Mouse (Mus musculus): ENCODE results near the gene Plcd1.

- TF ChIP-seq CTCF (IDR thresholded peaks at IDR 0.05), result no peak
- TF ChIP-seq EP300 (IDR thresholded peaks at IDR 0.05), result no peak
These were observed 59.2 kb downstream of the Plcd1 start for GRCm38 (mm10) chr9:119034069-119034468.
